Mouse (Mus musculus): Measurements from ENCODE around the gene Nrxn1. TPM values are rescaled to one million over a fixed set of nuclear protein-coding genes. Genes with fewer than 3 reads are reported as not detected.

Nrxn1 gene
- total and polyA plus RNA-seq, 3 experiments, result not detected

- no peak for DNase-seq (ENCODE audit: low read depth, low spot score)
- Histone ChIP-seq H3K9me3 (replicated peaks; ENCODE audit: insufficient read depth, low read length) (no peaks in the 10 kb centered on the region), H3K36me3 (ENCODE audit: control insufficient read depth in 1 of 2, insufficient read depth in 2 of 2, low read length in 2 of 2) (no peaks in the 10 kb centered on the region), H3K27me3 (ENCODE audit: control insufficient read depth in 1 of 2, insufficient read depth in 2 of 2, low read length in 2 of 2) (no peaks in the 10 kb centered on the region), H3K79me2 (ENCODE audit: control insufficient read depth, insufficient read depth, low read length, poor library complexity) (no peaks in the 10 kb centered on the region), H3K4me1 (ENCODE audit: control insufficient read depth in 1 of 2, insufficient read depth in 2 of 2, low read length in 2 of 2) (no peaks in the 10 kb centered on the region), H3K4me3 (ENCODE audit: control insufficient read depth in 1 of 2, insufficient read depth in 1 of 2, low read depth in 2 of 2, low read length in 2 of 2) (no peak overlapping the region), H3K9ac (ENCODE audit: control insufficient read depth, low read depth, low read length, poor library complexity, severe bottlenecking) (no peak overlapping the region), H3K27ac (ENCODE audit: control insufficient read depth, low read depth, low read length) (no peak overlapping the region)
- TF ChIP-seq USF1 (IDR thresholded peaks at IDR 0.05; ENCODE audit: low read depth, low read length) (no peak), SIN3A (IDR thresholded peaks at IDR 0.05; ENCODE audit: low read length) (no peak), TBP (IDR thresholded peaks at IDR 0.05; ENCODE audit: low read depth, low read length) (no peak), MXI1 (IDR thresholded peaks at IDR 0.05; ENCODE audit: low read depth, low read length) (no peak), POLR2A (IDR thresholded peaks at IDR 0.05; ENCODE audit: control insufficient read depth in 1 of 2, insufficient read depth in 1 of 2, low read depth in 1 of 2, low read length in 2 of 2, poor library complexity in 1 of 2) (no peak), SMC3 (IDR thresholded peaks at IDR 0.05; ENCODE audit: low read depth, low read length) (no peak), MAX (IDR thresholded peaks at IDR 0.05; ENCODE audit: low read length) (no peak), ZMIZ1 (IDR thresholded peaks at IDR 0.05; ENCODE audit: low read depth, low read length) (no peak), E2F4 (IDR thresholded peaks at IDR 0.05; ENCODE audit: borderline replicate concordance, low read depth, low read length) (no peak)
These were observed 430.6 kb downstream of the Nrxn1 start for GRCm38 (mm10) chr17:90662318-90662717.

GRCm38 (mm10) chr17:90654506-90654905 is 438.4 kb downstream of the Nrxn1 start:
- no peak for DNase-seq (ENCODE audit: low read depth, low spot score)
- Histone ChIP-seq H3K9me3 (replicated peaks; ENCODE audit: insufficient read depth, low read length) (no peaks in the 10 kb centered on the region), H3K27ac (ENCODE audit: control insufficient read depth, low read depth, low read length) (no peak overlapping the region), H3K36me3 (ENCODE audit: control insufficient read depth in 1 of 2, insufficient read depth in 2 of 2, low read length in 2 of 2) (no peaks in the 10 kb centered on the region; a peak in 1 of 4 replicates), H3K27me3 (ENCODE audit: control insufficient read depth in 1 of 2, insufficient read depth in 2 of 2, low read length in 2 of 2) (no peaks in the 10 kb centered on the region), H3K4me1 (ENCODE audit: control insufficient read depth in 1 of 2, insufficient read depth in 2 of 2, low read length in 2 of 2) (no peaks in the 10 kb centered on the region), H3K79me2 (ENCODE audit: control insufficient read depth, insufficient read depth, low read length, poor library complexity) (no peaks in the 10 kb centered on the region), H3K4me3 (ENCODE audit: control insufficient read depth in 1 of 2, insufficient read depth in 1 of 2, low read depth in 2 of 2, low read length in 2 of 2) (no peak overlapping the region), H3K9ac (ENCODE audit: control insufficient read depth, low read depth, low read length, poor library complexity, severe bottlenecking) (no peak overlapping the region)
- no peak for TF ChIP-seq UBTF (IDR thresholded peaks at IDR 0.05; ENCODE audit: borderline replicate concordance, insufficient read depth, low read depth, low read length)
- no peak for TF ChIP-seq CTCF (IDR thresholded peaks at IDR 0.05 in 2 of 3, conservative IDR thresholded peaks at IDR 0.05 in 1 of 3; ENCODE audit: control insufficient read depth in 1 of 3, insufficient read depth in 1 of 3, low read depth in 2 of 3, low read length in 3 of 3, poor library complexity in 1 of 3, severe bottlenecking in 1 of 3)
- no peak for TF ChIP-seq RCOR1 (IDR thresholded peaks at IDR 0.05; ENCODE audit: low read depth, low read length)
- no peak for TF ChIP-seq JUND (IDR thresholded peaks at IDR 0.05; ENCODE audit: low read depth, low read length)
- TF ChIP-seq ZC3H11A (IDR thresholded peaks at IDR 0.05; ENCODE audit: low read depth, low read length), result no peak
- TF ChIP-seq MAX (IDR thresholded peaks at IDR 0.05; ENCODE audit: low read length), result no peak
- no peak for TF ChIP-seq MAFK (IDR thresholded peaks at IDR 0.05; ENCODE audit: borderline replicate concordance, low read depth, low read length)
- no peak for TF ChIP-seq USF2 (IDR thresholded peaks at IDR 0.05; ENCODE audit: borderline replicate concordance in 1 of 2, insufficient read depth in 1 of 2, low read depth in 1 of 2, low read length in 2 of 2)
- no peak for TF ChIP-seq TCF12 (IDR thresholded peaks at IDR 0.05; ENCODE audit: low read depth, low read length)
- TF ChIP-seq CHD2 (IDR thresholded peaks at IDR 0.05; ENCODE audit: low read length), result no peak
- TF ChIP-seq NRF1 (IDR thresholded peaks at IDR 0.05; ENCODE audit: insufficient read depth, low read depth, low read length, poor library complexity, severe bottlenecking), result no peak
- TF ChIP-seq ETS1 (IDR thresholded peaks at IDR 0.05; ENCODE audit: low read depth, low read length), result no peak
- TF ChIP-seq TBP (IDR thresholded peaks at IDR 0.05; ENCODE audit: low read depth, low read length), result no peak
- no peak for TF ChIP-seq KAT2A (conservative IDR thresholded peaks at IDR 0.05; ENCODE audit: low read depth, low read length)
- TF ChIP-seq MYC (IDR thresholded peaks at IDR 0.05; ENCODE audit: low read depth, low read length), result no peak
- no peak for TF ChIP-seq E2F4 (IDR thresholded peaks at IDR 0.05; ENCODE audit: borderline replicate concordance, low read depth, low read length)
- no peak for TF ChIP-seq BHLHE40 (IDR thresholded peaks at IDR 0.05; ENCODE audit: borderline replicate concordance, low read depth, low read length)

All from MEL (cell line).